ENCODE assay signal across 1 mouse cellular context in the genomic region with DNA sequence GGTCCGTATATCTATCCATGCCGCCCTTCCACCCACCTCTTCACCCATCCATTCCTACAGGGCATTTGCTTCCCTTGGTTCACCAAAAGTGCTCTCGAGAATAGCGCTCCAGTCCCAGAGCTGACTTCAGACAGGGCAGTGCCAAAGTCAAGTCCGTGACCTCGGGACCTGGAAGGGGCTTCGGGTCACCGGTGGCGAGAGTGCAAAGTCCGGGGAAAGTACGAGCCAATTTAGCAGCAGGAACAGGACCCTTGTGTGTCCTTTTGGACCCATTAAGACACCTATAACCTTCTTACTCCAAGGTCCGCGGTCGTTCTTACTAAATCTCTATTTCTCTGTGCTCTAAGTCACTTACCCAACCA.
TF ChIP-seq lines count a peak whose summit lies in the region.

No protein-coding gene starts in this region.

TF ChIP-seq in CH12.LX, 34 proteins besides CTCF, POLR2A, EP300 and RAD21:
- TF ChIP-seq MXI1 (IDR thresholded peaks at IDR 0.05; ENCODE audit: low read depth, low read length): no peak
- no peak for TF ChIP-seq NELFE (IDR thresholded peaks at IDR 0.05; ENCODE audit: low read depth, low read length)
- no peak for TF ChIP-seq ELF1 (IDR thresholded peaks at IDR 0.05; ENCODE audit: low read depth, low read length)
